Mouse (Mus musculus) kidney, postnatal 36 days (tissue): ENCODE measurements around the gene Raver1.
"Not testable (repeated sequence)": the region's sequence is repeated elsewhere in the genome, so short reads cannot be mapped to it uniquely, and the experiment has no call there.

Experiments used
- DNase-seq, 2 experiments: peaks; one replicate each; pipeline ENCODE4 v3.0.0; 2021 to 2022; ENCODE audit warnings: mixed read lengths in 2 of 2

Raver1 gene

DNA sequence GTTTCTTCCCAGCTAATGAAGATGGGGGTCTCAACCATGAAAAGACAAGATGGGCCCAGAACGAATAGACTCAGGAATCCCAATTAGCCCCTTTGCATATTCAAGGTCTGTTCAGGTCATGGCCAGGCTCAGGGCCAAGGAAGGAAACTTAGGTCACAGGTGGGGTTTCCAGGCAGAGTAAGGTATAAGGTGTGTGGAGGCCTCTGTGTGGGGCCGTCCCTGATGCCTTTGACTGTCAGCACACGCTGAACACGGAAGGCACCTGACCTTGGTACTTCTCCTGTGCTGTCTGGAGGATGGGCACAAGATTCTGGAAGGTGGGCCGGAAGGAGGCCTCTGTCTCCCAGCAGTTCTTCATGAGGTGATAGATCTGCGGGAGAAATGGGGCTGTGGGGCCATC lies 13.0 kb upstream of the Raver1 start:
- no peak for DNase-seq

DNA sequence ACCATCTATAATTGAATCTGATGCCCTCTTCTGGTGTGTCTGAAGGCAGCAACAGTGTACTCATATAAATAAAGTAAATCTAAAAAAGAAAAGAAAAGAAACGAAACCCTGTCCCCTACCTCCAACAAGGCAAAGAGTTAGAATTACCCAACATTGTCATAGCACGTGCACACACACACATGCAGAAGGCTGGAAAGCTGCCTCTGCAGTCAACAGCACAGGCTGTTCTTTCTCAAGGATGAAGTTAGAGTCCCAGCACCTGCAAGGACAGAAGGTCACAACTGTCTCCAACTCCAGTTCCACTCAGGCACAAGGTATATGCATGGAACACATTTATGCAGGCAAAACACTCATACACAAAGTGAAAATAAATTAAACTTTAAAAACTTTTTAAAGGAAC lies 10.3 kb upstream of the Raver1 start:
- peak in 1 of 2 experiments; percentile 21 for DNase-seq

DNA sequence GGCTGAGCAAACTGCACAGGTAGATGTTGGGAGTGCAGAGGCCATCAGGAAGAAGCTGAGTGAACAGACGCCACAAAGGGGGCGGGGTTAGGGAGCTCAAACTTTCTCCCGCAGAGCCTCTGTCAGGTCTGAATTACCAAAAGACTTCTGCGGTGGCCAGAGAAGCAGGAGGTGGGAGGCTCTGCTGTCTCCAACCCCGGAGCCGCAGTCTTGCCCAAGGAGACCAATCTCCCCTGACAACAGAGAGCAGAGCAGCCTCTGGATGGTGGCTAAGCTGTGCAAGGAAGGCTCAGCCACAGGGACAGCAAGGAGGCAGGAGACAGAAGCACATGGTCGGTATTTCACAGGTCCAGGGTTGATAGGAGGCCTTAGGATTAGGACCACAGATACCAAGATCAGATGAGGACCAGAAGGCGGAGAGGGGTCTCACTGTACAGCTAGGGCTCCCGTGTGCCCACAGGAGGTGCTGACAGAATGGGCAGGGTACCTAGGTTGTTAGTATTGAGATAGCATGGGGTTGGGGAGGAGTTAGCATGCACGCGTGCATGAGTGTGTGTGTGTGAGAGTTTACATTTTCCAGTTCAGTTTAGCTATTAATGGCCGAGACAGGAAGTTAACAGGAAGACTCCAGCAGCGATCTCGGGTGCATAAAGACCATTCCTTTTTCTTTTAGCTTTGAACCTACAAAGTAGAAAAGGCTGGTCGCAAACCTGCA lies 8.8 kb upstream of the Raver1 start:
- DNase-seq: no peak

DNA sequence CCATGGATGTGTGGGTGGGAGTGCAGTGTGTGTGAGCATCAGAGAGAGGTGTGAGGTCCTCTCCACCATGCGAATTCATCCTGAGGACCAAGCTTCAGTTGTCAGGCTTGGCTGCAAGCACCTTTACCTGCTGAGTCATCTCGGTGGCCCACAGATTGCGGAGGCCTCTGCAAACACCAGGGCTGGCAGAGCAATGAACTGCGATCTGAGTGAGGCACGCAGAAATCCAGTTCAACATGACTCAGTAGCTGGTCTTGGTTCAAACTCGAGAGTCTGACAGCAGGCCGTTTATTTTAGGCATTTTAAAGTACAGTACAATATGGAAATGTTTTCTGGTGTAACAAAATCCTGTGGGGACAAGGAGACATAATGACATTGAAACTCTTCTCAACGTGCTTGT lies 6.0 kb upstream of the Raver1 start:
- no peak for DNase-seq

DNA sequence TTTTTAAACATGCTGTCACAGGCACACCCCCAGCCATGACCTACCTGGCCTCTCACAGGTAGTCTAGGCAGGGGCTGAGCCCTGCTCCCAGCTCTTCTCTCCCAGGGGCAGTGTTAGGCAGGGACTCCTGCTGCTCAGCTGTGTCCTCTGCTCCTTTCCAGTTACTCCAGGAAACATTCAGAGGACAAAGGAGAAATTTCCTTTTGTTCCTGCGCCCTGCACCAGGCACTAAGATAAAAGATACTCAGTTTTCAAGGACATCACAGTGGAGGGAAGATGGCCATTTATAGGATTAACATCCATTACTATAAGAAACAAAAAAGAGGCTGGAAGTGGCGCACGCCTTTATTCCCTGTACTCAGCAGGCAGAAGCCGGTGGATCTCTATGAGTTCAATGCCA lies 4.2 kb upstream of the Raver1 start:
- DNase-seq: no peak

DNA sequence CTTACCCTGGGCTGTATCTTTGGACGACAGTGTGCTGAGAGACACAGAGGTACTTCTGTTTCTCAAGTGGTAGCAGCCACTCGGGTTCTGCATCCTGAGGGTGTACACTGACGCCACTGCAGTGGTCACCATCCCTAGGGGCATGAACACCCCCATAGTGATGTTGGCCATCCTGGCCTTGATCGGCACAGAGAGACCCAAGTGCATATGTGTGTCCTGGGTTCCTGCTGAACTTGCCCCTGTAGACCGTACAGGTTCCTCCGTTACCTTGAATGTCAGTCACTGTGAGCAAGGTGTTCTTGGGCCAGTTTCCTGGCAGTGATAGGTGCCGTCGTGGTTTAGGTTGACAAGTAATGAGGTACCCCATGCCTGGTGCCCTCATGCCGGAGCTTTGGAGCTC lies 1.6 kb upstream of the Raver1 start:
- no peak for DNase-seq

DNA sequence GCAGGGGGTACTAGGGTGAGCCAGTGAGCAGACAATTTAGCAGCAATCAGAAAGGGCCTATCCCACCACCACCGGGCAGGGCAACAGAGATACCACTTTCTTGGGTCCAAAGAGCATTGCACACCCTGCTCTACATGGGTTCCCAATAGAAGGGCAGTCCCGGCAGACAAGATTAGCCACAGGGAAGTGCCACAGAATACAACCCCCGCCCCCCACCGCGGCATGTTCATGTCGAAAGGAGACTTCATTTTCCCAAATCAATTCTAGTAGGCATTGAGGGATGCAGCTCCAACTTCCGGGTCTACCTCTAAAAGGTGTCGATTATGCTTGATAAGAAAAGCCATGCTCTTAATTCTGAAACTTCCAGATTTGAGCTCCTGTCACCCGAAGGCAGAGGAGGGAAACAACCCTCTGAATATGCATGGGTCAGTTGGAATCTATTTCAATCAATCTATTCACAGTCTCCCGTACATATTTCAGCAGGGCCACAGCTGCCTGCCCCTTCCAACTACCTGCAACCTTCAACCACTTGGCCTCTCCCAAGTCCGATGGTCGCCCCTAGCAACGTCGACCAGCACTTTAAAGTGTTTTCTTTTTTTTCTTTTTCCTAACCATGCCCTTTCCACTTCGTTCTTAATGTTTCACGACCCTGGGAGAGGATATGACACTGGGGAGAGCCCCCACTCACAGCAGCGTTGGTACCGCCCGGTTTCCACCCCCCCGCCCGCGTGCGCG lies 669 bp downstream of the Raver1 start:
- peak in 1 of 2 experiments; percentile 25 for DNase-seq

DNA sequence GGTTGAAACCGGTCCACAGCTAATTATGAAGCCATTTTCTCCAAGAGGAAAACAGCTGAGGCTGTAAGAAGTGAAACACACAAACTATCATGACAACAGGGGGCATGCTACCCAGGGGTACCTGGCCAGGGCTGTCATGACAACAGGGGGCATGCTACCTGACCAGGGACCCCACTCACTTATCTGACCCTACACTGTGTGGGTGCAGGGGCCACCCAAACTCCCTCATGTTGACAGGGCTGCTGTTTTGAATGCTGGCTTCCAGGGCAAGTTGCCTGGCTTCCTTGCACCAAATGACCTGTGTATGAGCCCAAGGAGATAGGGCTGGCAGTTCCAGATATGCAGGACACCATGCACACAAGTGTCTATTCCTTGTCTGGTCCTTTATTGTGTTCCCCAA lies 1.3 kb downstream of the Raver1 start:
- DNase-seq: no peak

DNA sequence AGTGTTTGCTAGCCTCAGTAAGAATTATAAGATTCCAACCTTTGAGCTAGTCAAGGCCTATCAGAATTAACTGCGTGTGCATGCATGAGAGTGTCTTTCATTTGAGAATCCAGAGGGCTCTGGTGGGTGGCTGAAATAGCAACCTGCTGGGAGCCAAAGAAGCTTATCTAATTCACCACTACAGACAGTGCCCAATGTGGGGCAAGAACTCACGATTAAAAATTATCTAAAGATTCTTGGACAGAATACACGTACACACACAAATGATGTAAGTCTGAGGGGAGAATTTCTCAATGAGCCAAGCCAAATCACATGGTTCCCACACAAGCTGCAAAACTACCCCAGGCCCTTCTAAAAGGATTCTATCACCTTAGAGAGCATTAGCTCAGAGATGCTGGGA lies 8.5 kb downstream of the Raver1 start:
- no peak for DNase-seq

DNA sequence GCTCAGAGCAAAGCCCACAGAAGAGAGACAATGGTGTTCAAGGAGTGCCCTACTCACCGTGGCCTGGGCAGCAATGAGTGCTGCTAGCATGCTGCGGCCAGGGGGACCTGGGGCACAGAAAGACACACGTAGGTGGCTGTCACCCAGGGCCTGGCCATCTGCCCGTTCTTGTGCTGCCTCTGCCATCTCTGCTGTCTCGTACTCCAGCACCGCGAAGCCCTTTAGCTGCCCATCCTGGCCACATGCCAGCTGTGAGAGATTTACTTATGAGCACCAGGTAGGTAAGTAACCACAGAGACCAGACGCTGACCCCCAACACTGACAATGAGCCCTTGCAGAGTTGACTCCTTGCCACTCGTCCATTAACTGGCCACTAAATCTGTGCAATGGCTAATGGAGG lies 10.7 kb downstream of the Raver1 start:
- no peak for DNase-seq

DNA sequence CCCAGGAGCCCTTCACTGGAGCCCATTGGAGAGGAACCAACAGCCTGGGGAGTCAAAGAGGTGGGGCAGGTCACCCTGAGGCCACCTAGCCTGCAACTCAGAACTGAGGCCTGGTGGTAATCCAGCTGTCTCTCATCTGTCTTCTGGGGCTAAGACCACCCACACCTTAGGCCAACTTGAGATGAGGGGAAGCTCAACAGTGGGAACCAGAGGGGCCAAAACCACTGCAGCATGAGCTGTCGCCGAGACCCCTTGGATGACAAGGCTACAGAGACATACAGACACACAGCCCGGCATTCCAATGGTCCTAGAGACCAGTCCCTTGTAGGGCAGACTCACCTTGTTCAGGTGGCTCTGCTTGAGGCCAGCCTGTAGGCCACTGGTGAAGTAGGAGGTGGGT lies 16.2 kb downstream of the Raver1 start:
- DNase-seq: no peak

DNA sequence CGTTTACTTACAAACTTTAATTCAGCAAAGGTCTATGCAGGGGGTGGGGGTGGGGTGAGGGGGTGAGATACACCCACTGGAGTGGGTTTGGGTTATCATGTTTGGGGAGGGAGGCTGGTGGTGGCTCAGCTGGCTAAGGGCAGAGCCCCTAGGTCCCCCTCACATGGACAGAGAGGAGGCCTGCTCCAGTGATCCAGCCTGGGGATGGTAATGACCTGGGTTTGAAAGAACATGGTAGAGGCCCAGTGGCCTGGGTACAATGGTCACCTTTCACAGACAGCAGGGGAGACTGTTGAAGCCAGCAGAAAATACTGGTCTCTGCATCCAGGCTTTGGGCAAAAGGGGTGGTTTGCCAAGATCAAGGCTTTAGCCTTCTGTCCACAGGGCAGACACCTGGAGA lies 17.6 kb downstream of the Raver1 start:
- no peak for DNase-seq

DNA sequence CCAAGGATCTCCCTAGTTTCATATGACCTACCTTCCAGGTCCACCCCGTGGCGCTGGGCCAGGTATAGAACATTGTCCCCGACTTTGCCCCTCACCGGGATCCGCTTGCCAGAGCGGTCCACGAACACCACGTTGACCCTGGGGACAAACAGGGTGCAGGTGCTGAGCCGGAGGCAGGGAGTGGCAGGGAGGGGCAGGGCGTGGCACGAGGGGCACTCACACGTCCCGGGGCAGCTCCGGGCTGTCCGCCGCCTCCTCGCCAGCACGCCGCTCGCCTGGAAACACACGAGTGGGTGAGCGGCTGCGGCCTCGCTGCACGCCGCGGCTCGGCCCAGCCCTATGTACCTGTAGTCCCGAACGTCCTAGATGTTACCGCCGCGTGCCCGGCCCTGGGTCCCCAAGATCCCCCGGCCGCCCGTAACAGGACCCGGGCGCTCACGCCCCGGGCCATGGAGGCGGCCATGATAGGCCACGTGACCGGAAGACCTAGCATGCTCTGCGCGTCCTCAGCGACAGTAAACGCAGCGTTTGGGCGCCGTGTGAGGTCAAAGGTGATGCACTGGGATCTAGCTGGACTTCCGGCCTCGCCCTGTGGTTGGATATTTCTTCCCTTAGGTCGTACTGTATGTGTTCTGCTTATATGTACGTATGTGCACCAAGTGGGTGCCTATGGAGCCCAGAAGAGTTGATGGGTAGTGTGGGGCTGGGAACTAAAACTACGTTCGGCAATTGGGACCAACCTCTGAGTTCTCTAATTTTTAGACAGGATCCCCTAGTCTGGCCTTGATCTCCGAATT lies 18.6 kb downstream of the Raver1 start, which contains the start of the genes Gm49373 and Fdx1l:
Gm49373 (minus strand) TSS at position 53 of the 797 bp plus-strand sequence.
Fdx1l (minus strand) TSS at position 571 of the 797 bp plus-strand sequence.
- DNase-seq: peak; percentile 95

DNA sequence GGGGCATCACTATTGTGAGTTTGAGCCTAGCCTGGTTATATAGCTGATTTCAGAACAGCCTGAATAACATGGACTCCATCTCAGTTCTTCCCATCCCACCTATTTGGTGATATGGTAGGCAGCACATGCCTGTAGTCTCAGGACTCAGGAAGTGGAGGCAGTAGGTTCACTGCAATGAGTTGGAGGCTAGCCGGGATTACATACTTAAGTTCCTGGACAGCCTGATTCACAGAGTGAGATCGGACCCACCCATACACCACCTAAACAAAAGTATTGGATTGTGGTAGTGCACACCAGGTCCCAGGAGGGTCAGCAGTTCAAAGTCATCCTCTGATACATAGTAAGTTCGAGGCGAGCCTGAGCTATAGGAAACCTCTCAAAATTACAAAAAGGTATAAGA lies 19.2 kb downstream of the Raver1 start:
- DNase-seq: no peak

DNA sequence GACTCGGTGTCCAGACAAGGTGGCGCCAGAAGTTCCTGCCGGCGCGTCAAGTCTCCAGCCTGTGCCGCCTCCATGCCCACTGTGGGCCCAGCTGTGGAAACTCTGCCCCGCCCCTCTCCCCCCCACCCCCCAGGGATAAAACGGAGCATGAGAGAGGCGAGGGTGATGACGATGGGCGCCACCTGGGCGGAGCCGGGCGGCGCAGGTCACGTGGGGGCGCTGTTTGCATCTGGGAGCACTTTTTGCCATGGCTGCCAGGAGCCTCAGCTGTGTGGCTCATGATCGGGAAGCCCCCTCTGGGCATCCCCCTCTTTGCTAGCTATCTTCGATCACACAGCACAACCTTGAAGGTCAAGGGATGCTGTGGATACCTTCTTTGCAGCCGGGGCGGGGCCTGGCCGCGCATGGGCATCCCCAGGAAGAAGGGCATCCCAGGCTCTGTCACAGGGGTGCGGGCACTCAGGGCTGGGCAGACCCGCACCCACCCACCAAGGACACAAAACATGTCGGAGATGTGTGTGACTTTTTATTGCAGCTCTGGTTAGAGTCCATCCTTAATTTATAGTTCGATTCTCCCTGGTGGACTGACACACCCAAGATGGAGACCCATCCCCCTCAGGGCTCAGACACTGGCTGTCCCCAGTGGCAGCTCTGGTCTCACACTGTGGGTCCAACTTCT lies 24.7 kb downstream of the Raver1 start, which contains the start of gene Zglp1:
Zglp1 (minus strand) TSS at position 88 of the 679 bp plus-strand sequence.
- DNase-seq: no peak

DNA sequence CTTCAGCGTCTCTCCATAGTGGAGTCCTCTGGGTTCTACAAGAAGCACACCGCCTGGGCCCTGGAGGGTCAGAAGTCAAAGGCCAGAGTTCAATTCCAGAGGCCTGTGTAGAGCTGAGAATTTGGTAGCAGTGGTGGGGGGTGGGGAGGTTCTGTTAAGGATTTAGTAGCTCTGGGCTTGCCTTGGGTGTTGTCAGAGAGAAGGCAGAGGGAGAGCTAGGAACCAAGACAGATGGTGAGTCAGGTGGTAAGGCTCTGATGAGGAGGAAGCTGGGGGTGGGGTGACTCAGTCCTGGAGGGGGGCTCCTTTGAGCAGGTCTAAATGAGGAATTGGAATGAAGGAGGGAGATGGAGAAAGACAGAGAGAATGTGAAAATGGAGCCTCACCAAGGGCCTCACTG lies 28.9 kb downstream of the Raver1 start:
- DNase-seq: no peak

DNA sequence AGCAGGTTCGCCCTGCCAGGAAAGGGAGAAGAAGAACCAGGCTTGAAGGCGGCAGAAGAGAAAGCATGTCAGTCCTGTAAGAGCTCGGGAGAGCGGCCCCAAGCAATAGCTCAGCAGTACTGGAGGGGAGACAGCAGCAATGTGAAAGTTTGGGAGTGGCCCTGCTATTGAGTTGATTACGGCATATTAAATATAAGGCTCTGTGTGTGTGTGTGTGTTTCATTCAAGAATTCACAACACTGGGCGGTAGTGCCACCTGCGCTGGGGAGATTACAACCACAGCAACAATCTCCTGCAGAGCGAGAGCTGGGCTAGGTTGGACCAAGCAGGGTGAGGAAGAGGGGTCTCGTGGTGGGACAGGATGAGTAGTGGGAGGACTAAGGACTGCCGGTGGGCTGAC lies 40.2 kb downstream of the Raver1 start:
- DNase-seq: no peak

DNA sequence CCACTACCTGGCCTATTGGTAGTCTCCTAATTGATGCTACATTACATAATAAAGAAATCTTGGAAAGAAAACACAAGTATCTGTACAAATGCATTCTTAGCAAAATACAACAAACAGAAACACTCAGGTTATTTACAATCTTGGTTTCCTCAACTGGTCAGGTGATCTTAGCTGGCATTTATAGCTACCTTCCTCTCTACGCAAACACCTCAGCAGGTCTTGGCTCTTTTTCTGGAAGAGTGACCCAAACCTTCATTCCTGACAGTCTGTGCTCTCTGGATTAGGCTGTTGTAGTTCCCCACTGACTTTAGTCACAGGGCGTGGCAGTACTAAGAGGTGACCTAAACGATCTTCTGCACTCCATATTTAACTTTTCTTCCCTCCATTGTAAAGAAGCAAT lies 46.6 kb downstream of the Raver1 start:
- no peak for DNase-seq

DNA sequence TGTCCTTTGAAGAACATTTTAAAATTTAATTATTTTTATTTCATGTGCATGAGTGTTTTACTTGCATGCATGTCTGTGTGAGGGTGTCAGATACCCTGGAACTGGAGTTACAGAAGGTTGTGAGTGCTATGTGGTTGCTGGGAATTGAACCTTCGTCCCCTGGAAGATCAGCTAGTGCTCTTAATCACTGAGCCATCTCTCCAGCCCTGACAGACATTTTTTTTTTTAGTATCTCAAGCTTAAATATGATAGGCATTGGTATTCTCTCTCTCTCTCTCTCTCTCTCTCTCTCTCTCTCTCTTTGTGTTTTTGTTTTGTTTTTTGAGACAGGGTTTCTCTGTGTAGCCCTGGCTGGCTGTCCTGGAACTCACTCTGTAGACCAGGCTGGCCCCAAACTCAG lies 47.0 kb downstream of the Raver1 start:
- not testable (repeated sequence) for DNase-seq

DNA sequence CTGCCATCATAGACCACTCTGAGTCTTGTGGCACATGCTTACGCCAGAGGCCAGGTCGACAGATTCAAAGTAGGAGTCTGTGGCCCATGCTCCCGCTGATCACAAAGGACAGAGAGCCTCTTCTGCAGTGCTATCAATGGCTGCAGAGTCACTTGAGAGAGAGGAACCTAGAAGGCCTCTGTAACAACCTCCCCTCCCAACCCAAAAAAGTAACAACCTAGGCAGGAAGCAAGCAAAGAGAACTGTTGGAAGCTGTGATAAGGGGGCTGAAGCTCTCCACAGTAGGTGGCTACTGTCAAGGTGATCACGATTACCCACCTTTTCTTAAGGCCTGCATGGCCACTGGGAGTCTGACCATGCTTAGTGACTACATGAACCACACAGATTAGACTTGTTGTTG lies 48.2 kb downstream of the Raver1 start:
- no peak for DNase-seq

DNA sequence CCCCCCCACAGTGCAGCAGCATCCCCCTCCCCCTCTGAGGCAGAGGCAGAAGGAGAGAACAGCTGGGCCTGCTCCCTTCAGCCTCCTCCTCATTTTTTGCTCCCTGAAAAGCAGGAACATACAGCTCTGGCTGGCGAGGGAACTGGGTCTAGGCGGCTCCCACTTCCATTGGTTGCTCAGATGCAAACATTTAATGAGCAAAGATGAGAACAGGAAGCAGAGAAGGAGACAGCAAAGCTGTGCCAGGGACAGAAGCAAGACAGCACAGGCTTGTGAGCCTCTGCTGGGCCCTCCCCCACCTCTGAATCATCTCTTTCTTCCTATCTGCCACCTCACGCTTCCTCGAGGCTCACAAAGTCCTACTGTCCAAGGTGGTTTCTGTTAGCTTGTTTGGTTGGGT lies 50.5 kb downstream of the Raver1 start:
- no peak for DNase-seq

DNA sequence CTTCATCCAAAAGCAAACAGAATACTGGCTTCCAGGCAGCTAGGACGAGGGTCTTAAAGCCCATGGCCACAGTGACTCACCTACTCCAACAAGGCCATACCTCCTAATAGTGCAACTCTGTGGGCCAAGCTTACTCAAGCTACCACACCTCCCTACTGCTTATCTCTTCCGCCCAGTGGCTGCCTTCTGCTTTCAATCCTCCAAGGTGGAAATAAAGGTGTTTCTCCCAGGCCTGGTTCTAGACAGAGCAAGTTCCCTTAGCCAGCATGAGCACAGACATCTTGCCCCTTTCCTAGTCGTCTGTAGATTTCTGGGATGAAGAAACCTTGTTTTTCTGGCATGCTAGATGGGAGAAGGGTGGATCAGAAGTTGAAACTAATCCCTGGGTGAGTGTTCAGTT lies 52.0 kb downstream of the Raver1 start:
- DNase-seq: no peak

DNA sequence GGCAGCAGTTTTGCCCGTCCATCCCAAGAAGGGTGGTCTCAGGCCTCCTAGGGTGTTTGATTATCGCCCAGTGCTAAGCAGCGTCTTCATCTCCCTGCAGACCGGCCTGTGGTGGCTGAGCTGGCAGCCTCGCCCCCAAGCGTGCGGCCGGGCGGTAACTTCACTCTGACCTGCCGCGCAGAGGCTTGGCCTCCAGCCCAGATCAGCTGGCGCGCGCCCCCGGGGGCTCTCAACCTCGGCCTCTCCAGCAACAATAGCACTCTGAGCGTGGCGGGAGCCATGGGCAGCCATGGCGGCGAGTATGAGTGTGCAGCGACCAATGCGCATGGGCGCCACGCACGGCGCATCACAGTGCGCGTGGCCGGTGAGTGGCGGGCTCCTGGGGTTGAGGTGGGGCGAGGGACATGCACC lies 54.3 kb downstream of the Raver1 start:
- peak; percentile 27 to 52 for DNase-seq
